Mouse (Mus musculus): ENCODE results near the gene Mrps26.
A peak's percentile ranks its signal among the peaks of the same experiment; 100 is the strongest.
"Not testable (repeated sequence)": the region's sequence is repeated elsewhere in the genome, so short reads cannot be mapped to it uniquely, and the experiment has no call there.

Gene Mrps26

GRCm38 (mm10) chr2:130563212-130564055, at the start of gene Mrps26:
Gene Mrps26 (plus strand): TSS chr2:130563742.
- DNase-seq (ENCODE audit: low spot score): peak; percentile 96

DNA sequence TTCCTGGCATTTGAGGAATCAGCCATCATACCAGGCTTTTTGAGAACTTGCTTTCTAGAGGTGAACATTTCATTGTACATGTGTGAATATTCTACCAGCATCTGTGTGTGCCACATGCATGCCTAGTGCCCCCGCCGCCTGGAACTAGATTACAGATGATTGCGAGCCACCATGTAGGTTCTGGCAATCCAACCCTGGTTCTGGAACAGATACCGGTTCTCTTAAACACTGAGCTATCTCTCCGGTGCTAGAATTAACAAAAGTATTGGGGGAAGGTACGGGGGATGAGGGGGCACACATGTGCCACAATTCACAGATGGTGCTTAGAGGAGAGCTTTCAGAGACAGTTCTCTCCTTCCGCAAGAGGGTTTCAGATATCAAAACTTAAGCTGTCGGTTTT, 49.6 kb upstream of the Mrps26 start:
- no peak for DNase-seq (ENCODE audit: low spot score)

GRCm38 (mm10) chr2:130515791-130516190, 47.8 kb upstream of the Mrps26 start:
- no peak for DNase-seq (ENCODE audit: low spot score)

DNA sequence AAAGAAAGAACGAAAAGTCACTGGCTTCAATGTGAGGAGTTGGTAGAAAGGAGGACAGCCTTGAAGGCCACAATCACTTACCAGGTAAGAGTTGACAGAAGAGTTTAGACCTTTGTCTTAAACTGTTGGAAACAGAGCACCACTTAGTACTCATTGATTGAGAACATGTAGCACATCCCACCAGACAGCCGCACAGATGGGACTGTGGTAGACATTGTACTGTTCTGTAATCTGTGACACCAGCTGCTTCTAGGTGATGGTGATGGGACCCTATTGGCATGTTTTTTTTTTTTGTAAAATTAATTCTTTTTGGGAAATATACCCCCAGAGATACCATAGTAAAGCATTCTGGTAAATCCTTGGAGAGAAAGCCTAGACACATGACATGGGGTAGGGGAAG, 41.6 kb upstream of the Mrps26 start:
- no peak for DNase-seq (ENCODE audit: low spot score)

DNA sequence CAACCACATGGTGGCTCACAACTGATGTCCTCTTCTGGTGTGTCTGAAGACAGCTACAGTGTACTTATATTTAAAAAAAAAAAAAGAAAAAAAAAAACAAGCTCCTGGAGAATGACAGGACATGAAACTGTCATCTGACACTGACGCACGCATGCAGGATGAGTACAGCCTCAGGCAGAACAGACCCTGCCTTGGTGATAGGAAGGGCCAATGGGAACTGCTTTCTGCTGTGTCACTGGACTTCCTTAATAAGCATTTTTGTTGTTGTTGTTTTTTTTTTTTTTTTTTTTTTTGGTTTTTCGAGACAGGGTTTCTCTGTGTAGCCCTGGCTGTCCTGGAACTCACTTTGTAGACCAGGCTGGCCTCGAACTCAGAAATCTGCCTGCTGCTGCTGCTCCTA, 38.1 kb upstream of the Mrps26 start:
- not testable (repeated sequence) for DNase-seq (ENCODE audit: low spot score)

DNA sequence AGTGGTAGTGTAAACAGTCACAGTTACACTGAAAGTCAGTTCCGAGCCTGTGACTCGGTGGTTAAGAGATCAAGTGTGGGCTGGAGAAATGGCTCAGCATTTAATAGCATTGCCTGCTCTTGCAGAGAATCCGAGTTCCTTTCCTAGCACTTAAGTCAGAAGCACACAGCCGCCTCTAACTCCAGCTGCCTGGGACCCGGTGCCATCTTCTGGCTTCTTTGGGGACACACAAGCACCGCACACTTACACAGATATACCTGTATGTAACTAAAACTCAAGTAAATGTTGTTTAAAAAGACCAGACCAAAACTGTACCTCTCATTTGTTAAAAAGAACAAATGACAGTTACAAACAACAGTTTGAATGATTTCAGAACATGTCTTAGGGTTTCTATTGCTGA, 35.1 kb upstream of the Mrps26 start:
- peak; percentile 4 for DNase-seq (ENCODE audit: low spot score)

DNA sequence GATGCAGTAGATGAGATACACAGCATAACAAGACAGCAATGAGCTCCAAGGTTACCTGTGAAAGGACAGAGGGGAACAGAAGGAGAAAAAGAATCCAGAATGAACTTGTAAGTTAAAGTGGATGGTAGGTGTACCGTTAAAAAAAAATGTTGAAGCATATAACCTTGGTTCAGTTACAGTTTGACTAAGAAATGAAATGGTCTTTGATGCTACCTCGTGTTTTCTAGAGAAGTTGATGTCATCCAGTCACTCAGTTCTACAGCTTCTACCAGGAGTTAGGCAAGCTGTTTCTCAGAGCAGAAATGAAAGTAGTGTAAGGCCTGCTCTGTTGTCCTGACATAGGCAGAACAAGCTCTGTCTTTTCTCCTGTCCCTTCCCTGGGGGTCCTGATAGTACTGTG, 34.3 kb upstream of the Mrps26 start:
- DNase-seq (ENCODE audit: low spot score): no peak

- DNase-seq (ENCODE audit: low spot score): no peak
Observed at GRCm38 (mm10) chr2:130529925-130530324, 33.6 kb upstream of the Mrps26 start.

- no peak for DNase-seq (ENCODE audit: low spot score)
Observed at GRCm38 (mm10) chr2:130532201-130532600, 31.3 kb upstream of the Mrps26 start.

- no peak for DNase-seq (ENCODE audit: low spot score)
Observed at GRCm38 (mm10) chr2:130535017-130535416, 28.5 kb upstream of the Mrps26 start.

- DNase-seq (ENCODE audit: low spot score): no peak
Observed at GRCm38 (mm10) chr2:130536890-130537289, 26.7 kb upstream of the Mrps26 start.

- DNase-seq (ENCODE audit: low spot score): no peak
Observed at GRCm38 (mm10) chr2:130538876-130539546, 24.5 kb upstream of the Mrps26 start.

DNA sequence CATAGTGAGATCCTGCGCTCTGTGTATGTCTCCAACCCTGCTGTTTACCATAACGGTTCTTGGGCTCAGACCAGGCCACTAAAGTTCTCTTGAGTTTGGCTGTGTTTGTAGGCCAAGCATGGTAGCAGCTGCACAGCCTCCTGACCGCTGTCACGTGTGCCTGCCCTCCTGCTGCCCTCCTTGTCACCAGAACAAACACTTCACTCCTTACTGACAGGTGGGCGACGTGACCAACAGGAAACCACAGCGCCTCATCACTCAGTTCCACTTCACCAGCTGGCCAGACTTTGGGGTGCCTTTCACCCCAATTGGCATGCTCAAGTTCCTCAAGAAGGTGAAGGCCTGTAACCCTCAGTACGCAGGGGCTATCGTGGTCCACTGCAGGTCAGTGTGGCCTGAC, 23.3 kb upstream of the Mrps26 start:
- no peak for DNase-seq (ENCODE audit: low spot score)

DNA sequence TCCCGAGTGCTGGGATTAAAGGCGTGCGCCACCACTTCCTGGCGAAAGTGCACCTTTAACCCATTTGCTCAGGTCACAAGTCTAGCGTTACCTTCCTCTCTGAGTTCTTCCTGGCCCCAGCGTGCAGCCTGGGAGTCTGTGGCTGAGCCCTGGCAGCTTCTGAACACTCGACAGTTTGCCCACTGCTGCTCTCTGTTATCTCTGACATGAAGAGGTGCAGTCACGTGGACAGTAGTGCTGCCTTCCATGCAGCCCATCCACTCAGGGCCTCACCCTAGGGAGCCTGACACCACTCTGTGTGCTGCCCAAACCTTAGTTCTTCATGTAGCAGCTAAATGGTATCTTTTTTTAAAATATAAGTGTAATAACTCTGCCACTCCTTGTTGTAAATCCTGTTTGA, 16.6 kb upstream of the Mrps26 start:
- no peak for DNase-seq (ENCODE audit: low spot score)

GRCm38 (mm10) chr2:130554841-130555240, 8.7 kb upstream of the Mrps26 start:
- no peak for DNase-seq (ENCODE audit: low spot score)

DNA sequence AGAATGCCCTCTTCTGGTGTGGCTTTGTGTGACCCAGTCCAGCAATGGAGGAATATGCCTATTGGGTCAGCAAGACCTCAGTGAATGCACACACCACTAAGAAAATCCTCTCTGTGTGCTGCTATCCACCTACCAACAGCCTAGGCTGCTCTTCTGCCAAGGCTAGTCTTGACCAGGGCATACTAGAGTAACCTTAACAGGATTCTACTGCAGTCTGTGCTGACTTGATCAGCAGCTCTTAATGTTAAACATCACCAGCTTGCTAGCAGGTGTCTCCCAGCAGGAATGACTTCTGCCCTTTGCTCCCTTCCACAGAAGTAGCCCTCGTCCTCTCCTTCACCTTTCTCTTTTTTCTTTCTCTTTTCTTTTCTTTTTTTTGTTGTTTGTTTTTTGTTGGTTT, 7.2 kb upstream of the Mrps26 start:
- DNase-seq (ENCODE audit: low spot score): no peak

DNA sequence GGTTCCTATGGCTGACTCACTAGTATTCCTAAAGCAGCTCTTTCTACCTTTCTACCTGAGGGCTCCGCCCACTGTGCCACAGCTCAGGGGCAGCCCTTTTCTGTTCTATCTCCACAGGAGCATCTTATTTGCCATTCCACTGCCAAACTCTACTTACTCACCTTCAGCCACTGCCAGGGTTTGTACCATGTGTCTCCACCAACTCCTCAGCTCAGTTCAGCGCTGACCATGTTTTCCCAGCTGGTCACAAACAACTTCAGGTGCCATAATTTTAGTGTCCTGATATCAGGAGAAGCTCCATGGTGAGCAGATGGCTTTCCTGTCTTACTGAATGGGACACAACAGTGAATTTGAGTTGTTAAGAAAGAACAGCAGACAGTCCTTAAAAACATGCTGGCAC, 6.1 kb upstream of the Mrps26 start:
- no peak for DNase-seq (ENCODE audit: low spot score)

- no peak for DNase-seq (ENCODE audit: low spot score)
Observed at GRCm38 (mm10) chr2:130558015-130558414, 5.5 kb upstream of the Mrps26 start.

DNA sequence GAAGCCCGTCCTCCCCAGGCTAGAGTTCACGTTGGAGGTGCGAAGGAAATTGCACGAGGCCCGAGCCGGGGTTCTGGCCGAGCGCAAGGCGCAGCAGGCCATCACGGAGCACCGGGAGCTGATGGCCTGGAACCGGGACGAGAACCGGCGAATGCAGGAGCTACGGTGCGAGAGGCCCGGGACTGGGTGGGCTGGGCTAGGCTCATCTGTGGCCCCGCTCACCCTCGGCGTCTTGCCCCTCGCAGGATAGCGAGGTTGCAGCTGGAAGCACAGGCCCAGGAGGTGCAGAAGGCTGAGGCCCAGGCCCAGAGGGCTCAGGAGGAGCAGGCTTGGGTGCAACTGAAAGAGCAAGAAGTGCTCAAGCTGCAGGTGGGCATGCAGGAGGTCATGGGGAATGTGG, 521 bp downstream of the Mrps26 start:
- DNase-seq (ENCODE audit: low spot score): no peak

GRCm38 (mm10) chr2:130564983-130565382, 1.4 kb downstream of the Mrps26 start:
- DNase-seq (ENCODE audit: low spot score): no peak

DNA sequence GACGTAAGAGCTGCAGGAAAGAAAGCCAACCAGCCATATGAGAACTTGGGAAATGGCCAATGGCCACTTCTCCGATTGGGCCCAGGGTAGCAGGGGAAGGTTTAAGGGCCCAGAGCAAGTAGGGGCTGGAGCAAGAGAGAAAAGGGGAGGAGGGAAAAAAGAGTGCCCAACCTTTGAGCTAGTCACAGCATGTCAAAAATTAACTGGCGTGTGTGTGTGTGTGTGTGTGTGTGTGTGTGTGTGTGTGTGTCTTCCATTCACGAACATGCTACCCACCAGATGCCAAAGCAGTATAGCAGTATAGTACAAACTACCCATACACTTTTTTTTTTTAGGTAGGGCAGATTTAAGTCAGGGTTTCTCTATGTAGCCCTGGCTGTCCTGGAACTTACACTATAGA, 5.4 kb downstream of the Mrps26 start:
- peak; percentile 78 for DNase-seq (ENCODE audit: low spot score)

GRCm38 (mm10) chr2:130569926-130570325, 6.4 kb downstream of the Mrps26 start:
- DNase-seq (ENCODE audit: low spot score): no peak

DNA sequence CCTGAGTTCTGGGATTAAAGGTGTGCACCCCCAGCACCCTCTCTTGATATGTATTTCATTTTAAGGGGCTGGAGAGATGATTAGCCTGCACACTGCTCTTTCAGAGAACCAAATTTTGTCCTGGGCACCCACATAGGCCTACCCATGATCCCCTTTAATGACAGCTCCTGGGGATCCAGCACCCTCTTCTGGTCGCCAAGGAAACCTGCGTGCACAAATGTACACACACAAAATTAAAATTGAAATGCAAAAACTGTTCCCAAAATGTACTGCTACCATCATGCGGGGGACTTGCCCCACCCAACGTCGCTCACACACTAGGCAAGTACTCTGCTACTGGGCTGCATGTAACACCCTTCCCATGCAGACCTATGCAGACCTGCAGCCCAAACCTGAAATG, 11.4 kb downstream of the Mrps26 start:
- DNase-seq (ENCODE audit: low spot score): no peak

DNA sequence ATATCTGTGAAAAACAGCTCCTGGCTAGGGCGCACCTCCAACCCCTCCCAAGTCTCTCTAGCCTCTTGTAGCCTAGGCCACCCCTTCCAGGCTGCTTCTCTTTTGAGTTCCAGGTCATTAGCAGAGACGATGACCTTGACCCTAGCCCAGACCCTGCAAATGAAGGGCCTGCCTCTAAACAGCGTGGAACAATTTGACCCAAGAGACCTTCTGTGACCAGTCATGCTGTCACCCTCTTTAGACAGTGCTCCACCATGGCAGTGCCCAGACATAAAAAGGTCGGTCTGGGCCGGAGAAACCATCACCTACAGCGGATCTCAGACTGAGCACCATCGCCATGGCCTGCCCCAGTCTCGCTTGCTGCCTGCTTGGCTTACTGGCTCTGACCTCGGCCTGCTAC, 12.3 kb downstream of the Mrps26 start, which contains the start of gene Oxt:
Gene Oxt, plus strand, starts transcription at position 301 of the 400 bp plus-strand sequence.
- DNase-seq (ENCODE audit: low spot score): no peak

Data from adipocyte (in vitro differentiated cells).